Mouse (Mus musculus) lung, embryonic 16.5 days (tissue): Measurements from ENCODE around the gene Rps18. TPM values are rescaled to one million over a fixed set of nuclear protein-coding genes. Genes with fewer than 3 reads are reported as not detected.
"Not testable (repeated sequence)": the region's sequence is repeated elsewhere in the genome, so short reads cannot be mapped to it uniquely, and the experiment has no call there.

Experiments used
- ATAC-seq: fragments of 200-750 bp; cut with Nextera tagmentation; 2 replicates; pipeline ENCODE4 v1.8.0; 2017; ENCODE audit warnings: low read depth, mild to moderate bottlenecking, moderate library complexity
- H3K27ac ChIP-seq: fragments of 300-500 bp; sonication (generic); 2 replicates; pipeline ENCODE4 v1.5.1; 2014; ENCODE audit warnings: mild to moderate bottlenecking, control low read depth, low read length
- H3K27me3 ChIP-seq: fragments of 300-500 bp; sonication (generic); 2 replicates; pipeline ENCODE4 v1.6.1; 2014; ENCODE audit warnings: low read depth, low read length, mixed read lengths; ENCODE audit not compliant: control insufficient read depth, insufficient read depth
- H3K36me3 ChIP-seq: fragments of 300-500 bp; sonication (generic); 2 replicates; pipeline ENCODE4 v1.6.1; 2014; ENCODE audit warnings: low read length; ENCODE audit not compliant: control insufficient read depth, insufficient read depth
- H3K4me1 ChIP-seq: fragments of 300-500 bp; sonication (generic); replicated peaks from 2 replicates; pipeline ENCODE4 v1.6.1; 2014; ENCODE audit warnings: low read length, mixed read lengths; ENCODE audit not compliant: control insufficient read depth, insufficient read depth
- H3K4me2 ChIP-seq: fragments of 300-500 bp; sonication (generic); 2 replicates; pipeline ENCODE4 v1.6.1; 2014; ENCODE audit warnings: low read depth, low read length, control low read depth
- H3K4me3 ChIP-seq: fragments of 300-500 bp; sonication (generic); 2 replicates; pipeline ENCODE4 v1.5.1; 2014; ENCODE audit warnings: mild to moderate bottlenecking, low read length, control low read depth
- H3K9ac ChIP-seq: fragments of 300-500 bp; sonication (generic); 2 replicates; pipeline ENCODE4 v1.6.1; 2014; ENCODE audit warnings: low read length, control low read depth
- H3K9me3 ChIP-seq: fragments of 300-500 bp; sonication (generic); 2 replicates; pipeline ENCODE4 v1.6.1; 2016; ENCODE audit warnings: low read length; ENCODE audit not compliant: control insufficient read depth
- WGBS: fragments of 180-500 bp; shearing (Covaris S2); extraction: QIAGEN DNeasy Blood & Tissue Kit; methylation state at CpG from one replicate; pipeline ENCODE4 v1.1.7; 2014; 5-methylcytosine and 5-hydroxymethylcytosine counted together
- polyA plus RNA-seq: library from polyadenylated mRNA; unstranded; fragments of >200 nt; fragmentation: Nextera tagmentation; extraction: Ambion mirVana; gene quantifications from 2 replicates; pipeline ENCODE4 v1.2.1, GENCODE M21; 2015

Gene Rps18
- polyA plus RNA-seq, 1 experiment from 2014 or later = 1,739 TPM

- Histone ChIP-seq H3K9ac (peak overlapping the region; percentile 73), H3K4me3 (peak overlapping the region; percentile 99), H3K27ac (peak overlapping the region; percentile 91), H3K27me3 (no peaks in the 10 kb centered on the region), H3K4me1 (peaks cover 8% of the 10 kb centered on the region), H3K9me3 (no peaks in the 10 kb centered on the region), H3K36me3 (peaks cover 19% of the 10 kb centered on the region), H3K4me2 (peak overlapping the region; percentile 92)
- under 1% methylated on average over 42 of the region's 44 CpGs for WGBS
- ATAC-seq = peak; percentile 57
These were observed 47.3 kb downstream of the Rps18 start for GRCm38 (mm10) chr17:33908331-33909076.

GRCm38 (mm10) chr17:33904835-33905234, 51.0 kb downstream of the Rps18 start, which contains the start of gene Platr17:
Platr17 (plus strand) TSS chr17:33905135.
- H3K4me2 ChIP-seq, ATAC-seq, H3K27ac ChIP-seq, H3K4me1 ChIP-seq, H3K4me3 ChIP-seq, H3K9me3 ChIP-seq, H3K36me3 ChIP-seq, H3K9ac ChIP-seq, H3K27me3 ChIP-seq: not testable (repeated sequence)
- WGBS = 36% methylated on average over 3 of the region's 4 CpGs

DNA sequence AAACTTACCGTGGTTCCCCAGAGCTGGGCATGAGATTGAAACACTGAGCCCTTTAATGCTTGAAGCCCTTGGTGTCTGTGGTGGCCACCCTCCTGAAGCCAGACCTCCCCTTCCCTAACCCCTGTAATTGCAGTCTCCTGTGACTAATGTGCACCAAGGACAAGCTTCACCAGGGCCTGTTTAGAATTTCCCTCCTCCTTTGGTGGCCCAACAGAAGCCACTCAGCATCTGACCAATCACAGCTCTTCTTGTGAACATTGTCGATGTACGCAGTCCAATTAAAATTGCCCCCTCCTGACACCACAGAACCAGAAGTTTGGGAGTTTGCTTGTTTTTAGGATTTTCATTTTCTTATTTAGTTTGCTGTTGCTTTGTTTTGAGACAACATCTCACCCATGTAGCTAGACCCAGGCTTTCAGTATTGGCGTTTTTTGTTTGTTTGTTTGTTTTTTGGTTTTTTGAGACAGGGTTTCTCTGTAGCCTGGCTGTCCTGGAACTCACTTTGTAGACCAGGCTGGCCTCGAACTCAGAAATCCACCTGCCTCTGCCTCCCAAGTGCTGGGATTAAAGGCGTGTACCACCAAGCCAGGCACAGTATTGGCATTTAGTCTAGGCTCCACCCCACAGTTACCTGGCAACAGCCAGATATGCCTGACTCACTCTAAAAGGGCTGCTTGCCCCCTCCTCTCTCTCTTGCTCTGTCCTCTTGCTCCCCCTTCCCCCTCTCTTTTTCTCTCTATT, 51.7 kb downstream of the Rps18 start:
- ATAC-seq, H3K36me3 ChIP-seq: not testable (repeated sequence)

GRCm38 (mm10) chr17:33902491-33902890, 53.3 kb downstream of the Rps18 start:
- no peak overlapping the region for H3K9ac ChIP-seq
- no peak overlapping the region for H3K4me3 ChIP-seq
- H3K4me1 ChIP-seq = no peaks in the 10 kb centered on the region
- 70% methylated on average over 7 of the region's 7 CpGs for WGBS
- ATAC-seq = no peak
- H3K4me2 ChIP-seq = no peak overlapping the region
- no peaks in the 10 kb centered on the region for H3K36me3 ChIP-seq
- H3K9me3 ChIP-seq = no peaks in the 10 kb centered on the region
- H3K27ac ChIP-seq = no peak overlapping the region
- no peaks in the 10 kb centered on the region for H3K27me3 ChIP-seq

More for the DNA sequence above, 51.7 kb downstream of the Rps18 start:
- not testable (repeated sequence) for H3K4me2 ChIP-seq, H3K27me3 ChIP-seq, H3K4me3 ChIP-seq, H3K9ac ChIP-seq, H3K9me3 ChIP-seq, H3K27ac ChIP-seq, H3K4me1 ChIP-seq
- 66% methylated on average over 6 of the region's 6 CpGs for WGBS

DNA sequence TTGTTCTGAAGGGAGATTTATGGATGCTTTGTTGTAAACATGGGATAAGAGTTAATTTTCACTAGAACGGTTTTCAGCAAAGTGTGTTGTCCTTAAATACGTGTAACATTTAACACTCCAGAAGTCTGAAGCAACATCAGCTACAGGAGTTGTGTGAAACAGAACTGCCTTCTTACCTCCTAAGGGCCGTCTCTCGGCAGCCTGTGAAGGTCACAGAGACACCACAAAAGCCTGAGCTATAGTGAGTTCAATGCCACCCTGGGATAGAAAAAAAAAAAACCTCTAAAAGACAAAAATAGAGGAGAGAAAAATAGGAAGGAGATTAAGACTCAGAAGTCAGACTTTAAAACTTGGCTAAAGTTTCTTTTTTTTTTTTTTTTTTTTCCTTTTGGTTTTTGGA, 53.7 kb downstream of the Rps18 start:
- 54% methylated on average over 4 of the region's 4 CpGs for WGBS
- H3K9me3 ChIP-seq = no peaks in the 10 kb centered on the region
- H3K4me3 ChIP-seq = no peak overlapping the region
- H3K27ac ChIP-seq = no peak overlapping the region
- no peaks in the 10 kb centered on the region for H3K27me3 ChIP-seq
- H3K4me2 ChIP-seq = no peak overlapping the region
- H3K36me3 ChIP-seq = no peaks in the 10 kb centered on the region
- ATAC-seq = no peak
- H3K9ac ChIP-seq = no peak overlapping the region
- no peaks in the 10 kb centered on the region for H3K4me1 ChIP-seq

Other genes with a start within 250 kb of the Rps18 start
- 61.8 and 72.0 TPM in 2 replicates for gene March2, start 237.3 kb downstream of the Rps18 start, polyA plus RNA-seq
- 279 and 289 TPM in 2 replicates for gene Rab11b, start 195.5 kb downstream of the Rps18 start, polyA plus RNA-seq
- gene Angptl4, start 174.2 kb downstream of the Rps18 start, polyA plus RNA-seq = 46.1 and 48.3 TPM in 2 replicates
- 78.8 and 89.6 TPM in 2 replicates for gene Kank3, start 145.5 kb downstream of the Rps18 start, polyA plus RNA-seq
- 929 and 1,039 TPM in 2 replicates for gene Rps28, start 131.4 kb downstream of the Rps18 start, polyA plus RNA-seq
- 482 and 489 TPM in 2 replicates for gene Ndufa7, start 131.4 kb downstream of the Rps18 start, polyA plus RNA-seq
- 63.4 and 67.1 TPM in 2 replicates for gene Cd320, start 112.9 kb downstream of the Rps18 start, polyA plus RNA-seq
- gene Gm7029, start 82.2 kb downstream of the Rps18 start, polyA plus RNA-seq = not detected in 2 replicates
- gene Kifc1, start 65.3 kb downstream of the Rps18 start, polyA plus RNA-seq = 8.8 and 9.6 TPM in 2 replicates
- gene Platr17, start 50.9 kb downstream of the Rps18 start, polyA plus RNA-seq = 0.26 TPM in 1 of 2 replicates, not detected in the other
- gene Daxx, start 46.6 kb downstream of the Rps18 start, polyA plus RNA-seq = 44.1 and 50.6 TPM in 2 replicates
- 57.7 and 70.8 TPM in 2 replicates for gene Tapbp, start 40.1 kb downstream of the Rps18 start, polyA plus RNA-seq
- 17.8 and 18.7 TPM in 2 replicates for gene Zbtb22, start 40.1 kb downstream of the Rps18 start, polyA plus RNA-seq
- 49.5 and 51.7 TPM in 2 replicates for gene Rgl2, start 26.5 kb downstream of the Rps18 start, polyA plus RNA-seq
- 143 and 151 TPM in 2 replicates for gene Pfdn6, start 15.7 kb downstream of the Rps18 start, polyA plus RNA-seq
- gene Wdr46, start 15.3 kb downstream of the Rps18 start, polyA plus RNA-seq = 20.2 and 20.6 TPM in 2 replicates
- 5.5 and 5.6 TPM in 2 replicates for gene B3galt4, start 4.5 kb downstream of the Rps18 start, polyA plus RNA-seq
- gene Vps52, start 189 bp downstream of the Rps18 start, polyA plus RNA-seq = 49.4 and 50.5 TPM in 2 replicates
- 55.5 and 83.8 TPM in 2 replicates for gene H2-K1, start 44.3 kb upstream of the Rps18 start, polyA plus RNA-seq
- 15.0 and 15.2 TPM in 2 replicates for gene Ring1, start 68.7 kb upstream of the Rps18 start, polyA plus RNA-seq
- gene H2-Ke6, start 72.1 kb upstream of the Rps18 start, polyA plus RNA-seq = 40.9 and 41.6 TPM in 2 replicates
- 188 and 191 TPM in 2 replicates for gene Slc39a7, start 75.7 kb upstream of the Rps18 start, polyA plus RNA-seq
- gene Rxrb, start 75.8 kb upstream of the Rps18 start, polyA plus RNA-seq = 49.6 and 49.9 TPM in 2 replicates
- gene Col11a2, start 83.4 kb upstream of the Rps18 start, polyA plus RNA-seq = 2.6 and 3.7 TPM in 2 replicates
- gene H2-Oa, start 136.3 kb upstream of the Rps18 start, polyA plus RNA-seq = 0.23 and 1.0 TPM in 2 replicates
- gene H2-DMa, start 163.5 kb upstream of the Rps18 start, polyA plus RNA-seq = 11.8 and 12.7 TPM in 2 replicates
- gene Brd2, start 166.6 kb upstream of the Rps18 start, polyA plus RNA-seq = 97.8 and 100 TPM in 2 replicates
- gene H2-DMb2, start 187.3 kb upstream of the Rps18 start, polyA plus RNA-seq = 1.6 and 2.1 TPM in 2 replicates
- 3.7 and 6.2 TPM in 2 replicates for gene H2-DMb1, start 197.1 kb upstream of the Rps18 start, polyA plus RNA-seq
- gene Tap1, start 231.6 kb upstream of the Rps18 start, polyA plus RNA-seq = 7.2 and 9.7 TPM in 2 replicates
- 8.8 and 12.8 TPM in 2 replicates for gene Psmb9, start 231.8 kb upstream of the Rps18 start, polyA plus RNA-seq
- 21.4 and 37.2 TPM in 2 replicates for gene Psmb8, start 241.7 kb upstream of the Rps18 start, polyA plus RNA-seq
- 12.2 and 18.1 TPM in 2 replicates for gene Tap2, start 247.5 kb upstream of the Rps18 start, polyA plus RNA-seq